Mouse (Mus musculus) liver, postnatal 0 days (tissue): Measurements from ENCODE around the gene Guk1.

Source experiments
- CTCF ChIP-seq: sonication (generic); IDR thresholded peaks from 2 replicates; pipeline ENCODE4 v1.5.1; 2016; ENCODE audit warnings: antibody characterized with exemption, low read depth
- EP300 ChIP-seq: IDR thresholded peaks from 2 replicates; pipeline ENCODE4 v1.6.1; 2016; ENCODE audit warnings: antibody characterized with exemption, low read depth, mild to moderate bottlenecking

GRCm38 (mm10) chr11:59138537-59139486 lies 53.2 kb downstream of the Guk1 start:
- TF ChIP-seq CTCF (no peak), EP300 (no peak)
